Mouse (Mus musculus) embryonic facial prominence, embryonic 15.5 days (tissue): ENCODE data around the gene Il15. TPM values are rescaled to one million over a fixed set of nuclear protein-coding genes. Genes with fewer than 3 reads are reported as not detected.
A peak's percentile ranks its signal among the peaks of the same experiment; 100 is the strongest.

Experiments used
- ATAC-seq: fragments of 200-750 bp; cut with Nextera tagmentation; 2 replicates; pipeline ENCODE4 v1.8.0; 2017; ENCODE audit warnings: low read depth, moderate TSS enrichment; ENCODE audit not compliant: insufficient number of reproducible peaks, low FRiP score, low TSS enrichment
- H3K27ac ChIP-seq: fragments of 300-500 bp; sonication (generic); replicated peaks from 2 replicates; pipeline ENCODE4 v1.5.1; 2015; ENCODE audit warnings: mild to moderate bottlenecking, inconsistent platforms
- H3K27me3 ChIP-seq: fragments of 300-500 bp; sonication (generic); 2 replicates; pipeline ENCODE4 v1.6.1; 2015; ENCODE audit warnings: inconsistent platforms
- H3K36me3 ChIP-seq: fragments of 300-500 bp; sonication (generic); 2 replicates; pipeline ENCODE4 v1.6.1; 2015; ENCODE audit warnings: mild to moderate bottlenecking, inconsistent platforms
- H3K4me1 ChIP-seq: fragments of 300-500 bp; sonication (generic); 2 replicates; pipeline ENCODE4 v1.6.1; 2015; ENCODE audit warnings: inconsistent platforms
- H3K4me2 ChIP-seq: fragments of 300-500 bp; sonication (generic); replicated peaks from 2 replicates; pipeline ENCODE4 v1.6.1; 2015; ENCODE audit warnings: mild to moderate bottlenecking, inconsistent platforms
- H3K4me3 ChIP-seq: fragments of 300-500 bp; sonication (generic); replicated peaks from 2 replicates; pipeline ENCODE4 v1.5.1; 2015; ENCODE audit warnings: mild to moderate bottlenecking, inconsistent platforms
- H3K9ac ChIP-seq: fragments of 300-500 bp; sonication (generic); 2 replicates; pipeline ENCODE4 v1.6.1; 2015; ENCODE audit warnings: inconsistent platforms
- H3K9me3 ChIP-seq: fragments of 300-500 bp; sonication (generic); replicated peaks from 2 replicates; pipeline ENCODE4 v1.6.1; 2016; ENCODE audit warnings: inconsistent platforms
- WGBS: fragments of 180-500 bp; shearing (Covaris S2); methylation state at CpG from one replicate; pipeline ENCODE4 v1.1.7; 2015; 5-methylcytosine and 5-hydroxymethylcytosine counted together
- polyA plus RNA-seq: library from polyadenylated mRNA; unstranded; fragments of >200 nt; fragmentation: Nextera tagmentation; extraction: Ambion mirVana; gene quantifications from 2 replicates; pipeline ENCODE4 v1.2.1, GENCODE M21; 2015

Il15 gene
- polyA plus RNA-seq, 1 experiment from 2014 or later: 5.7 TPM

- H3K27ac ChIP-seq: no peak overlapping the region
- no peak overlapping the region for H3K4me2 ChIP-seq
- H3K27me3 ChIP-seq: no peaks in the 10 kb centered on the region
- WGBS: 81% methylated on average over 2 of the region's 2 CpGs
- no peak for ATAC-seq
- H3K4me3 ChIP-seq: no peak overlapping the region
- H3K36me3 ChIP-seq: no peaks in the 10 kb centered on the region
- H3K9me3 ChIP-seq: no peaks in the 10 kb centered on the region
- H3K9ac ChIP-seq: no peak overlapping the region
- no peaks in the 10 kb centered on the region for H3K4me1 ChIP-seq
Observed at GRCm38 (mm10) chr8:82356091-82356490, 46.9 kb downstream of the Il15 start.

DNA sequence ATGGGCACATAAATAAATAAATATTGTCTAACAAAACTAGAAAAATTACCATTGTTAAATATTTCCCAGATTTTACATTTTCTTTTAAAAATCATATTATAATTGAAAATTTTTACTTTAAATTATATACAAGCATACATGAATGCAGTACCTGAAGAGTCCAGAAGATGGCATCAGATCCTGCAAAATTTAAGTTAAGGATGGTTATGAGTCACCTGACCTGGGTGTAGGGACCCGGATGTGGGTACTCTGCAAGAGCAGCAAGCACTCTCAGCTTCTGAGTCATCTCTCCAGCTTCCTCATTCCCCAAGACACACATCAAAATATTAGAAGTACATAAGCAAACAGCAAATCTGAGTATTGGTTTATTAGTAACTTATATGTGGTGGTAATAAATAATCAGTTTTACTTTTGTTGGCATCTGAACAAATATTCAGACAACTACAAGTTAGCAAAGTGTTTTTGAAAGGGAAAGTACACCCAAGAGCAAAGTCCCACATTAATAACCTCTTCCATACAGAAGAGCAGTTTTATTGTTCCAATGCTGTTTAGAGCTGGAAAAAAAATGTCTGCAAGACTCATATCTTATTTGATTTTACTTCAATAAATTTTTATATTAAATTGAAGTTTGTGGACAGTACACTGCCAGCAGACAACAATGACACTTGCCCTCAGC is 51.6 kb downstream of the Il15 start:
- Histone ChIP-seq H3K27me3 (no peaks in the 10 kb centered on the region), H3K4me3 (no peak overlapping the region), H3K36me3 (no peaks in the 10 kb centered on the region), H3K27ac (no peak overlapping the region), H3K9ac (no peak overlapping the region), H3K9me3 (no peaks in the 10 kb centered on the region), H3K4me2 (no peak overlapping the region), H3K4me1 (no peaks in the 10 kb centered on the region)
- WGBS: 60% methylated on average over 1 of the region's 1 CpGs
- no peak for ATAC-seq

DNA sequence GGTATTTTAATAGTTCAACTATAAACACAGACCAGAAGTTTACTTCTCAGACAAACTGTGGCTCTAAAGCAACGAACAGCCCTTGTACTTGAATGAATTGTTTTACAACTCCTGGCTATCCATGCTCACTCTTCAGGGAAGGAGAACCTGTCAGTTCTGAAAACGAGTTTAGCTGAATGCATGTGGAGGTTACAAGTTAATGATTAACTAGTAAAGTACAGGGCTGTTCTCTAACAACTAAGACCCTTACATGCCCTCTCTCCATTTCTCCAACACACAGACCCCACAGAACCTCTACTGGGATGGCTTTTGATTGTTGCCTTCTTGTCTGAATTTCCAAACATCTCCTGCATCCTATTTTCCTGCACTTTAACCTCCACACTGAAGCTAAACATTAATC is 53.7 kb downstream of the Il15 start:
- no peaks in the 10 kb centered on the region for H3K27me3 ChIP-seq
- H3K9ac ChIP-seq: no peak overlapping the region
- ATAC-seq: no peak
- H3K27ac ChIP-seq: no peak overlapping the region
- no peak overlapping the region for H3K4me2 ChIP-seq
- no peaks in the 10 kb centered on the region for H3K9me3 ChIP-seq
- WGBS: 47% methylated on average over 2 of the region's 2 CpGs
- H3K36me3 ChIP-seq: no peaks in the 10 kb centered on the region
- no peaks in the 10 kb centered on the region for H3K4me1 ChIP-seq
- H3K4me3 ChIP-seq: no peak overlapping the region

DNA sequence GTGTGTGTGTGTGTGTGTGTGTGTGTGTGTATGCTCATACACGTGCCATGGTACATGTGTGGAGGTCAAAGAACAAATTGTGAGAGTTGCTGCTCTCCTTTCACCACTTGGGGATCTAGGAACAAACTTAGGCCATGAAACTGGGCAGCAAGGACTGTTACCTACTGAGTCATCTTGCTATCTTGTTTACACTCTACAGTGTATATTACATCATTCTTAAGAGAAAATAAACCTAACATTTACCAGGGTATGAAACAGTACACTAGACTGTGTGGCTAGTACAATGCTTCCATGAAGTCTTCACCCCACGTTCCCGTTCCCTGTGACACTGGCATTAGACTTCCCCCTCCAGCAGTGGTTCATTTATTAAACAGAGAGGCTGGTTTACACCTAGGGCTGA is 56.5 kb downstream of the Il15 start:
- no peaks in the 10 kb centered on the region for H3K27me3 ChIP-seq
- no peaks in the 10 kb centered on the region for H3K36me3 ChIP-seq
- H3K9me3 ChIP-seq: no peaks in the 10 kb centered on the region
- H3K9ac ChIP-seq: no peak overlapping the region
- no peak overlapping the region for H3K4me2 ChIP-seq
- no peak for ATAC-seq
- 72% methylated on average over 3 of the region's 3 CpGs for WGBS
- H3K4me3 ChIP-seq: no peak overlapping the region
- H3K4me1 ChIP-seq: no peaks in the 10 kb centered on the region
- no peak overlapping the region for H3K27ac ChIP-seq

DNA sequence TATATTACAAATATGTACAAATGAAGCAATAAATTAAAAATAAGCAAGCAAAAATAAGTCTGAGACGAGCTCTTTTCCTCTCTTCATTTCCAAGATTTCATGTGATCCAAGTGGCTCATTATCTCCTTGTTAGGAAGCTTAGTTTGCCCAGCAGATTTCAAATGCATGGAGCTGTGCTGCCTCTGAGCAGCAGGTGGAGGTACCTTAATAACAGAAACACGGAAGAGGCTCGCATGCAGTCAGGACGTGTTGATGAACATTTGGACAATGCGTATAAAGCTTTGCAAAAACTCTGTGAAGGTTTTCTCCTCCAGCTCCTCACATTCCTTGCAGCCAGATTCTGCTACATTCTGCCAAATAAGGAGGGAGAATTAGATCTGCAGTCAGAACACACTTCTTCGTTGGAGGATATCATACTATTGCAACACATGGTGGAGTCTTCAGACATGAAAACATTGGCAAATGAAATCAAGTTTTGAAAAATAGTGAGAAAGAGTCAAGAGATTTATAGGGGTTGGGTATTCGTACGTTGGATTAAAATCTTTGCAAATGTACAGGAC is 71.3 kb downstream of the Il15 start:
- no peaks in the 10 kb centered on the region for H3K4me1 ChIP-seq
- no peak overlapping the region for H3K4me3 ChIP-seq
- 81% methylated on average over 8 of the region's 8 CpGs for WGBS

GRCm38 (mm10) chr8:82327986-82328652 is 74.9 kb downstream of the Il15 start:
- Histone ChIP-seq H3K36me3 (no peaks in the 10 kb centered on the region), H3K9me3 (no peaks in the 10 kb centered on the region), H3K27ac (no peak overlapping the region), H3K4me3 (no peak overlapping the region), H3K4me1 (no peaks in the 10 kb centered on the region), H3K4me2 (no peak overlapping the region), H3K9ac (no peak overlapping the region), H3K27me3 (no peaks in the 10 kb centered on the region)
- ATAC-seq: no peak
- WGBS: 55% methylated on average over 2 of the region's 2 CpGs

More for the DNA sequence above, 71.3 kb downstream of the Il15 start:
- Histone ChIP-seq H3K27ac (no peak overlapping the region), H3K4me2 (no peak overlapping the region), H3K27me3 (no peaks in the 10 kb centered on the region), H3K9ac (no peak overlapping the region), H3K36me3 (no peaks in the 10 kb centered on the region), H3K9me3 (no peaks in the 10 kb centered on the region)
- no peak for ATAC-seq

DNA sequence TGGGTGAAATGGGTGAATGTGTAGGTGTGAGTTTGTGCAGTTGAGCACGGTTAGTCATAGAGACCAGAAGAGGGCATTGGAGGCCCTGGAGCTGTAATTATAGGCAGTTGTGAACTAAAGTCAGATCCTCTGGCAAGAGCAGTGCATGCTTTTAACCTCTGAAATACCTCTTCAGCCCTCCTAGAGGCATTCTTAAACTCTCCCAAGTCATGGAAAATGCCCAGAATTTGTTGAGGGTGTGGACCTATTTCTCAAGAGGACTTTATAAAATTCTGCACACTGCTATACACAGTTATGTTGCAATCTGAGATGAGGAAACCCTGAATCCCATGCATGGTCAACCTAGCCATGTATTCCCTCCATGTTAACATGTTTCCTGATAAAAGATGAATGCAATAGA is 77.0 kb downstream of the Il15 start:
- Histone ChIP-seq H3K4me1 (no peaks in the 10 kb centered on the region), H3K4me3 (no peak overlapping the region), H3K9ac (no peak overlapping the region), H3K27ac (0 out of 2 replicates have a peak overlapping the region, but pooled peaks have one; percentile 3), H3K36me3 (no peaks in the 10 kb centered on the region), H3K4me2 (no peak overlapping the region), H3K9me3 (no peaks in the 10 kb centered on the region), H3K27me3 (no peaks in the 10 kb centered on the region)
- no peak for ATAC-seq
- WGBS: 68% methylated on average over 1 of the region's 1 CpGs

DNA sequence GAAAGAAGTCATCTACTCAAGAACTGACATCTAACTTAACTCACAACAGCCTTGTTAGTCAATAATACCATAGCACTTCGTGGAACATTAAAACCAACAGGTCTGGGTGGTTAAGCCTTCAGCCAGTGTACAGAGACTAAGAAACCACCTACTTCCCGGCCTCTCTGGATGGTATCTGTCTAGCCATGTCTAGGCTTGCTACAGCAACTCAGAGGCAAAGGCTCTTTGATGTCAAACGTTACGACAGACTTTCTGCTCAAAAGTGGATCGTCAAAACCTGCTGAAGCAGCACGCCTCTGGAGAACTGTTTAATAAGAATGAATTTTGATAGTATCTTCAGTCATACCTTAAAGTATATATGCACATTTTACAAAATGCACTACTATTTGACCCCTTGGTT is 77.4 kb downstream of the Il15 start:
- no peak for ATAC-seq
- no peaks in the 10 kb centered on the region for H3K36me3 ChIP-seq
- 57% methylated on average over 6 of the region's 6 CpGs for WGBS

GRCm38 (mm10) chr8:82317446-82317845 is 85.6 kb downstream of the Il15 start:
- WGBS: 65% methylated on average over 3 of the region's 3 CpGs
- Histone ChIP-seq H3K4me3 (no peak overlapping the region), H3K9me3 (no peaks in the 10 kb centered on the region), H3K4me1 (no peaks in the 10 kb centered on the region), H3K9ac (no peak overlapping the region), H3K36me3 (no peaks in the 10 kb centered on the region), H3K27ac (no peak overlapping the region), H3K4me2 (no peak overlapping the region), H3K27me3 (no peaks in the 10 kb centered on the region)
- no peak for ATAC-seq

More for the DNA sequence above, 77.4 kb downstream of the Il15 start:
- no peaks in the 10 kb centered on the region for H3K27me3 ChIP-seq
- H3K4me3 ChIP-seq: no peak overlapping the region
- no peak overlapping the region for H3K9ac ChIP-seq
- H3K27ac ChIP-seq: no peak overlapping the region
- H3K4me2 ChIP-seq: no peak overlapping the region
- H3K4me1 ChIP-seq: no peaks in the 10 kb centered on the region
- no peaks in the 10 kb centered on the region for H3K9me3 ChIP-seq

DNA sequence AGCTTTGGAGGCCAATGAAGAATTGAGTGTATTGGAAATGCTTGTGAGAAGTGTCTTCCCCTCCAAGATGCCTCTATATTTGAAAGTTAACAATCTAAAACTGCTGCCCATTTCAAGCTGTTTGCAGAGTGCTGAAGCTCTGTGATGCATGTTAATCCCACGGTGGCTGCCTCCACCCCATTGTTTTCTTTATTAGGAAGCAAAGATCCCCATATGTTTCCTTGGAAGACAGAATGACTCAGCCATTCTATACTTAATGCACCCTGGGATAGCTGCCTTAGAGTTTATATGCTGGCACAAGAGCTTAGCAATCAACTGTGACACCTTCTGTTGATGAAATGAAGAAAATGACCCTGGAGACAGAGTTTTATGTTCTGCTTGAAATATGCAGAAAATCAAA is 96.6 kb downstream of the Il15 start:
- H3K4me1 ChIP-seq: no peaks in the 10 kb centered on the region

GRCm38 (mm10) chr8:82296256-82296655 is 106.8 kb downstream of the Il15 start:
- no peaks in the 10 kb centered on the region for H3K4me1 ChIP-seq
- H3K36me3 ChIP-seq: no peaks in the 10 kb centered on the region
- H3K27me3 ChIP-seq: no peaks in the 10 kb centered on the region
- 77% methylated on average over 2 of the region's 2 CpGs for WGBS
- ATAC-seq: no peak
- H3K4me3 ChIP-seq: no peak overlapping the region
- H3K9me3 ChIP-seq: no peaks in the 10 kb centered on the region
- H3K4me2 ChIP-seq: no peak overlapping the region
- H3K27ac ChIP-seq: no peak overlapping the region
- H3K9ac ChIP-seq: no peak overlapping the region

More for the DNA sequence above, 96.6 kb downstream of the Il15 start:
- Histone ChIP-seq H3K4me3 (no peak overlapping the region), H3K4me2 (no peak overlapping the region), H3K9me3 (no peaks in the 10 kb centered on the region), H3K27me3 (no peaks in the 10 kb centered on the region), H3K36me3 (no peaks in the 10 kb centered on the region), H3K27ac (no peak overlapping the region), H3K9ac (no peak overlapping the region)
- WGBS: 53% methylated on average over 1 of the region's 1 CpGs
- ATAC-seq: no peak
